Mouse (Mus musculus) CH12.LX (cell line): Measurements from ENCODE around the gene Aunip. TPM values are rescaled to one million over a fixed set of nuclear protein-coding genes. Genes with fewer than 3 reads are reported as not detected.

Experiments
- DNase-seq: peaks from one replicate; pipeline ENCODE4 v3.0.0-alpha.2; 2013; ENCODE audit errors: extremely low read depth
- H3K27ac ChIP-seq: 2 replicates; pipeline ENCODE4 v1.5.1; 2012; ENCODE audit warnings: low read depth, mild to moderate bottlenecking, control low read depth, moderate library complexity; ENCODE audit not compliant: insufficient read depth
- H3K27me3 ChIP-seq: replicated peaks from 2 replicates; pipeline ENCODE3; 2012; ENCODE audit warnings: inconsistent platforms
- H3K36me3 ChIP-seq, 2 experiments: replicated peaks in 1 of 2; 2 replicates each; pipeline versions ENCODE3 to v1.6.1; 2012; ENCODE audit warnings: inconsistent platforms in 1 of 2, low read length in 1 of 2, mild to moderate bottlenecking in 1 of 2, mixed read lengths in 1 of 2, moderate library complexity in 1 of 2; ENCODE audit not compliant: control insufficient read depth in 1 of 2, insufficient read depth in 1 of 2
- H3K4me1 ChIP-seq, 2 experiments: 2 replicates each; pipeline ENCODE4 v1.6.1; 2012; ENCODE audit warnings: inconsistent platforms in 1 of 2, moderate library complexity in 1 of 2; ENCODE audit not compliant: insufficient read depth in 2 of 2, control insufficient read depth in 1 of 2
- H3K4me2 ChIP-seq: 2 replicates; pipeline ENCODE4 v1.6.1; 2012; ENCODE audit warnings: low read depth, mild to moderate bottlenecking, control low read depth; ENCODE audit not compliant: poor library complexity, insufficient read depth, severe bottlenecking
- H3K4me3 ChIP-seq, 3 experiments: fragments of 150-350 bp in 1 of 3; sonication (generic) in 1 of 3; replicated peaks in 1 of 3; 2 replicates each; pipeline versions ENCODE3 to v1.5.1; 2011 to 2012; ENCODE audit warnings: low read depth in 2 of 3, low read length in 2 of 3, mild to moderate bottlenecking in 2 of 3, moderate library complexity in 2 of 3, control low read depth in 1 of 3, improper control_type of control experiment in 1 of 3, inconsistent platforms in 1 of 3, mixed read lengths in 1 of 3; ENCODE audit not compliant: poor library complexity in 1 of 3
- H3K79me2 ChIP-seq: replicated peaks from 2 replicates; pipeline ENCODE4 v1.6.1; 2012; ENCODE audit warnings: mild to moderate bottlenecking, moderate library complexity; ENCODE audit not compliant: control insufficient read depth, poor library complexity, insufficient read depth, severe bottlenecking; ENCODE audit errors: extremely low read depth
- H3K9ac ChIP-seq: 2 replicates; pipeline ENCODE4 v1.6.1; 2012; ENCODE audit warnings: low read depth, mild to moderate bottlenecking, control low read depth, moderate library complexity; ENCODE audit not compliant: insufficient read depth
- H3K9me3 ChIP-seq: replicated peaks from 2 replicates; pipeline ENCODE3; 2012; ENCODE audit warnings: low read length, inconsistent platforms, mixed read lengths
- BHLHE40 ChIP-seq: IDR thresholded peaks from 2 replicates; pipeline ENCODE4 v1.6.1; 2011; ENCODE audit warnings: mild to moderate bottlenecking, low read depth, low read length, improper control_type of control experiment
- CHD1 ChIP-seq: IDR thresholded peaks from 2 replicates; pipeline ENCODE4 v1.6.1; 2012; ENCODE audit warnings: low read depth, low read length, improper control_type of control experiment, inconsistent platforms
- CHD2 ChIP-seq: IDR thresholded peaks from 2 replicates; pipeline ENCODE4 v1.6.1; 2011; ENCODE audit warnings: low read length, improper control_type of control experiment
- CTCF ChIP-seq, 2 experiments: IDR thresholded peaks in 1 of 2; conservative IDR thresholded peaks in 1 of 2; 2 replicates each; pipeline ENCODE4 v1.5.1; 2011 to 2012; ENCODE audit warnings: low read depth in 2 of 2, low read length in 2 of 2, improper control_type of control experiment in 1 of 2, inconsistent platforms in 1 of 2, mild to moderate bottlenecking in 1 of 2, moderate library complexity in 1 of 2
- E2F4 ChIP-seq: IDR thresholded peaks from 2 replicates; pipeline ENCODE4 v1.6.1; 2011; ENCODE audit warnings: low read depth, low read length, improper control_type of control experiment; ENCODE audit not compliant: insufficient replicate concordance
- EP300 ChIP-seq: IDR thresholded peaks from 2 replicates; pipeline ENCODE4 v1.6.1; 2011; ENCODE audit warnings: low read length, improper control_type of control experiment
- GABPA ChIP-seq: IDR thresholded peaks from 2 replicates; pipeline ENCODE4 v1.6.1; 2012; ENCODE audit warnings: low read depth, low read length, improper control_type of control experiment, inconsistent platforms; ENCODE audit not compliant: insufficient replicate concordance
- HCFC1 ChIP-seq: IDR thresholded peaks from 2 replicates; pipeline ENCODE4 v1.6.1; 2012; ENCODE audit warnings: low read depth, mild to moderate bottlenecking, inconsistent platforms, low read length, improper control_type of control experiment
- JUN ChIP-seq: IDR thresholded peaks from 2 replicates; pipeline ENCODE4 v1.6.1; 2011; ENCODE audit warnings: low read depth, mild to moderate bottlenecking, low read length, improper control_type of control experiment, moderate library complexity; ENCODE audit not compliant: insufficient read depth
- JUND ChIP-seq: conservative IDR thresholded peaks from 2 replicates; pipeline ENCODE4 v1.6.1; 2011; ENCODE audit warnings: low read depth, low read length, improper control_type of control experiment
- KAT2A ChIP-seq: IDR thresholded peaks from 2 replicates; pipeline ENCODE4 v1.6.1; 2012; ENCODE audit warnings: low read length, improper control_type of control experiment, inconsistent platforms; ENCODE audit not compliant: insufficient replicate concordance
- MAFK ChIP-seq: IDR thresholded peaks from 2 replicates; pipeline ENCODE4 v1.6.1; 2011; ENCODE audit warnings: low read length, improper control_type of control experiment; ENCODE audit not compliant: insufficient replicate concordance
- MEF2A ChIP-seq: IDR thresholded peaks from 2 replicates; pipeline ENCODE4 v1.6.1; 2014; ENCODE audit warnings: low read depth, mild to moderate bottlenecking, inconsistent platforms, low read length, improper control_type of control experiment, borderline replicate concordance
- MXI1 ChIP-seq: IDR thresholded peaks from 2 replicates; pipeline ENCODE4 v1.6.1; 2011; ENCODE audit warnings: mild to moderate bottlenecking, low read depth, low read length, improper control_type of control experiment
- NELFE ChIP-seq: IDR thresholded peaks from 2 replicates; pipeline ENCODE4 v1.6.1; 2011; ENCODE audit warnings: low read depth, low read length, improper control_type of control experiment
- NRF1 ChIP-seq: IDR thresholded peaks from 2 replicates; pipeline ENCODE4 v1.6.1; 2014; ENCODE audit warnings: low read depth, mild to moderate bottlenecking, inconsistent platforms, low read length, improper control_type of control experiment, moderate library complexity
- PAX5 ChIP-seq: IDR thresholded peaks from 2 replicates; pipeline ENCODE4 v1.6.1; 2012; ENCODE audit warnings: low read length, inconsistent platforms, mixed read lengths
- POLR2AphosphoS2 ChIP-seq: IDR thresholded peaks from 2 replicates; pipeline ENCODE4 v1.6.1; 2011; ENCODE audit warnings: low read depth, low read length, improper control_type of control experiment
- SIN3A ChIP-seq: IDR thresholded peaks from 2 replicates; pipeline ENCODE4 v1.6.1; 2012; ENCODE audit warnings: low read length, improper control_type of control experiment, inconsistent platforms
- TBP ChIP-seq: conservative IDR thresholded peaks from 2 replicates; pipeline ENCODE4 v1.6.1; 2011; ENCODE audit warnings: low read depth, low read length, improper control_type of control experiment
- TCF12 ChIP-seq: IDR thresholded peaks from 2 replicates; pipeline ENCODE4 v1.6.1; 2014; ENCODE audit warnings: low read depth, mild to moderate bottlenecking, inconsistent platforms, low read length, improper control_type of control experiment
- USF1 ChIP-seq: IDR thresholded peaks from 2 replicates; pipeline ENCODE4 v1.6.1; 2014; ENCODE audit warnings: low read depth, mild to moderate bottlenecking, inconsistent platforms, low read length, improper control_type of control experiment
- USF2 ChIP-seq: conservative IDR thresholded peaks from 2 replicates; pipeline ENCODE4 v1.6.1; 2011; ENCODE audit warnings: low read depth, low read length, improper control_type of control experiment
- ZC3H11A ChIP-seq: IDR thresholded peaks from 2 replicates; pipeline ENCODE4 v1.6.1; 2012; ENCODE audit warnings: low read depth, mild to moderate bottlenecking, inconsistent platforms, low read length, improper control_type of control experiment
- ZKSCAN1 ChIP-seq: IDR thresholded peaks from 2 replicates; pipeline ENCODE4 v1.6.1; 2012; ENCODE audit warnings: low read depth, inconsistent platforms, low read length, improper control_type of control experiment, borderline replicate concordance
- ZMIZ1 ChIP-seq: IDR thresholded peaks from 2 replicates; pipeline ENCODE4 v1.6.1; 2012; ENCODE audit warnings: low read depth, mild to moderate bottlenecking, inconsistent platforms, low read length, improper control_type of control experiment
- dilution Hi-C: fragments of 300-500 bp; cut with MboI; formaldehyde crosslinking; loops from 2 replicates; pipeline ENCODE4 v1.14.3; 2020; ENCODE audit warnings: low sequenced_read_pairs; ENCODE audit not compliant: extremely low pct_unique_long_range_greater_than_20kb, extremely low pct_ligation_motif_present
- in situ Hi-C: fragments of 300-500 bp; cut with MboI; formaldehyde crosslinking; loops from 3 replicates; pipeline ENCODE4 v1.14.3; 2019; ENCODE audit warnings: low sequenced_read_pairs, low pct_ligation_motif_present, low pct_unique_long_range_greater_than_20kb, mixed read lengths
- polyA plus RNA-seq: library from polyadenylated mRNA; unstranded; fragments of >175 nt; gene quantifications from 2 replicates; pipeline ENCODE4 v1.2.1, GENCODE M21; 2012; ENCODE audit warnings: low read depth; ENCODE audit not compliant: insufficient read length
- total RNA-seq, 2 experiments: library from RNA; depleted of rRNA; stranded (reverse); fragments of 300-350 nt in 1 of 2; fragments of >200 nt in 1 of 2; gene quantifications; 2 replicates each; pipeline ENCODE4 v1.2.3; 2012 to 2014

Gene Aunip
- total and polyA plus RNA-seq, 3 experiments, result 11.5 to 14.9 (median 11.7) TPM

DNA sequence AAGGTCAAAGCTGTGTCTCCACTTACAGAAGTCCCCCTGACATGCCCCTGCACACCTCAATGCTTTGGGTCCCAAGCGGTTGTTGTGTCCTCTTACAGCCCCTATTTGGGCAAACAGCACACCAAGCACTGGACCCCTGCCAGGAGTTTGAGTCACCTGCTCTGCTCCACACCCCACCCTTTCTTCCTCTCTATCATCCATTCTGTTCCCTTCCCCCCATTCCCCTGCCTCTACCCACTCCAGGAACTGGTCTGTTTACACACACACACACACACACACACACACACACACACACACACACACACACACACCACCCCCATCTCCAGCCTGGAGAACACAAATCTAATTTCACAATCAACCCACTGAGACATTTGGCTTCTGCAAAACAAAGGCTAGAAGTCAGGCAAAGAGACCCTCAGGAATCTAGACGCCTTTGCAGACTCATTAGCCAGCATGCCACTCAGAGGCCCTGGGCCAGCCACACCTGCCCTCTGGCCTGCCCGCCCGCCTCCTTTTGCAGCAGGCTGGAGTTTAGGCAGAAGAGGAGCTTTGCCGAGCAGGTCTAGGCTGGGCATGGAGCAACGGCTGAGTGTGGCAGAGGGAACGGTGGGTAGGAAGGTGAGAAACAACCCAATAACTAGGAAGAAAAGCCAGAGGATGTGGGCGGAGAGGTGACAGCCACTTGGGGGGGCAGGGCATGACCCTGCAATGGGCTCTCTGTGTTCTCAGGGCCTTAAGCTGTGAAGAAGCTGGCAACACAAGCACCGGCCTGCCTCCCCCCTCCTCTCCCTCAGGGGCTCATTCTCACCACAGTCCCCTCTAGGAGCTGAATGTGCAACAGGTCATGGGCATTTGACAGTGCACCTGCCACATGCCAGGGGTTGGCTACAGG is 36.3 kb downstream of the Aunip start:
- H3K4me3 ChIP-seq, result no peak overlapping the region
- in situ Hi-C loops (loop anchor here (10.0 kb wide), 1 partner anchor 248 kb away; no protein-coding TSS in a partner anchor), dilution Hi-C loops (no loop called here)
- H3K9ac ChIP-seq, result no peak overlapping the region
- peaks cover 16% of the 10 kb centered on the region for H3K9me3 ChIP-seq
- peaks cover 3% of the 10 kb centered on the region for H3K27me3 ChIP-seq
- TF ChIP-seq SIN3A, result no peak
- no peak for TF ChIP-seq NRF1
- no peak for TF ChIP-seq USF2
- TF ChIP-seq TCF12, result no peak
- no peak for TF ChIP-seq GABPA
- no peak for TF ChIP-seq E2F4
- no peak for TF ChIP-seq CTCF (conservative IDR thresholded peaks at IDR 0.05 in 1 of 2, IDR thresholded peaks at IDR 0.05 in 1 of 2; ENCODE audit: low read depth in 2 of 2, low read length in 2 of 2)
- TF ChIP-seq CHD2, result no peak
- no peak for TF ChIP-seq KAT2A
- TF ChIP-seq JUND, result no peak
- TF ChIP-seq ZKSCAN1, result no peak
- TF ChIP-seq ZC3H11A, result no peak
- no peak for TF ChIP-seq POLR2AphosphoS2
- TF ChIP-seq CHD1, result no peak
- no peak for TF ChIP-seq MEF2A
- no peaks in the 10 kb centered on the region for H3K36me3 ChIP-seq
- no peak overlapping the region for H3K4me2 ChIP-seq
- no peak for DNase-seq
- H3K79me2 ChIP-seq, result no peaks in the 10 kb centered on the region
- H3K4me1 ChIP-seq, result peaks cover 0 to 8% of the 10 kb centered on the region in 2 experiments; a peak in 1 of 4 replicates
- H3K27ac ChIP-seq, result no peak overlapping the region

DNA sequence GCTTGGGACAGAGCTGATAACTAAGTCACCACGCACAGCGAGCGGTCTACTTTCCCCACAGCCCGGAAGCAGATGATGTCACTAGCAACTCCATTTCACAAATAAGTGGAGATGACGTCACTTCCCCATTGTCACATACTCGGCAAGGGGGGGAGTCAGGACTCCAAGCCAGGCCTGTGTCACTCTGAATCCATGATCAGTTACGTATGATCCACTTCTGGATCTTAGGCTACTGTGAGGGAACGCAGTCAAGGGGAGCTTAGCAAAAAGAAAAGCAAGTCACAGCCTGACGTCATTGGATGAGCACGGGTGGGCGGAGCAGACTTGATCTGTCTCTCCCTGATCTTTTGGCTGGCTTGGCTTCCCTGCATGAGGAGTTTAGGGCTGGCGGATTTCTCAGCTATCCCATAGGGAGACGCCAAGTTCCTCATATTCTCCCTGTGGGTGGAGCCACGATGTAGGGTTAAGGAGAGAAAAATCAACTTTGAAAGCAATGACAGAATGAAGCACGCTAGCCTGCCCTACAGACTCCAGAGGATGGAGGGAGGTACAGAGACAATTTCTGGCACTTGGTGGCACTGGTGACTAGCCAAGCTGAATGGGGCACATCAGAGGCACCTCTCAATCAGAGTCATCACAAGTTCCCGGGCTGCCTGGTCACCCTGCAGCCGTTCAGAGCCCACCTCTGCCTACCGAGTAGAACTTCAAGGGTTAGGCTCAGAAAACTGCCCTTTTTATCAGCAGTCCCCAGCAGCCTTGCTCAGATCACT is 37.6 kb downstream of the Aunip start:
- no peak overlapping the region for H3K4me2 ChIP-seq
- in situ Hi-C loops (loop anchor here (10.0 kb wide), 1 partner anchor 246 kb away; no protein-coding TSS in a partner anchor), dilution Hi-C loops (no loop called here)
- H3K4me1 ChIP-seq, result peaks cover 0 to 8% of the 10 kb centered on the region in 2 experiments; a peak in 1 of 4 replicates
- peaks cover 3% of the 10 kb centered on the region for H3K27me3 ChIP-seq
- H3K9ac ChIP-seq, result no peak overlapping the region
- DNase-seq, result peak; percentile 42
- H3K79me2 ChIP-seq, result no peaks in the 10 kb centered on the region
- H3K36me3 ChIP-seq, result no peaks in the 10 kb centered on the region
- H3K4me3 ChIP-seq, result no peak overlapping the region
- peaks cover 16% of the 10 kb centered on the region for H3K9me3 ChIP-seq
- no peak overlapping the region for H3K27ac ChIP-seq
- TF ChIP-seq USF2 (no peak), CTCF (conservative IDR thresholded peaks at IDR 0.05 in 1 of 2, IDR thresholded peaks at IDR 0.05 in 1 of 2; ENCODE audit: low read depth in 2 of 2, low read length in 2 of 2) (peak in 1 of 2 experiments; percentile 19; a peak in 2 of 4 replicates), EP300 (no peak), ZC3H11A (no peak), USF1 (no peak), BHLHE40 (no peak), NELFE (no peak), E2F4 (no peak), ZMIZ1 (no peak), MXI1 (no peak), HCFC1 (no peak), MAFK (no peak), ZKSCAN1 (no peak), JUND (peak; percentile 22; the same call in 1 of the 2 replicates), GABPA (no peak), MEF2A (no peak), NRF1 (no peak), CHD2 (no peak), CHD1 (no peak), TBP (no peak), JUN (peak; percentile 24; the same call in 1 of the 2 replicates), POLR2AphosphoS2 (no peak), PAX5 (no peak)
